Mouse (Mus musculus) urinary bladder, postnatal 0 days (tissue): ENCODE results near the gene Arsb. TPM values are rescaled to one million over a fixed set of nuclear protein-coding genes. Genes with fewer than 3 reads are reported as not detected.

Experiments
- microRNA-seq: library from miRNA; unstranded; fragments of <30 nt; microRNA quantifications from one replicate; pipeline ENCODE4, GENCODE M21; 2016
- polyA plus RNA-seq: library from polyadenylated mRNA; unstranded; fragments of >200 nt; fragmentation: Nextera tagmentation; extraction: Ambion mirVana; gene quantifications from 2 replicates; pipeline ENCODE4 v1.2.1, GENCODE M21; 2015

The Arsb gene
- 7.3 and 9.2 TPM in 2 replicates for polyA plus RNA-seq

GRCm38 (mm10) chr13:93771588-93772278 is at the start of gene Arsb:
Gene Arsb (plus strand): TSS chr13:93771630.

Small RNA genes within 50 kb of the gene (microRNA-seq; reads per million reads assigned to microRNA genes)
- not detected for gene Gm25534
- gene Mir5624 = not detected

Other genes starting within 250 kb of the Arsb start
- gene Bhmt, start 133.7 kb upstream of the Arsb start, polyA plus RNA-seq = 0.67 and 2.1 TPM in 2 replicates
- gene Bhmt2, start 97.3 kb upstream of the Arsb start, polyA plus RNA-seq = 0.28 TPM in 2 replicates
- gene Dmgdh, start 97.2 kb upstream of the Arsb start, polyA plus RNA-seq = 0.18 and 0.29 TPM in 2 replicates